Mouse (Mus musculus) spleen, adult 2 months (tissue): Measurements from ENCODE around the gene Olfr464.

Experiments
- CTCF ChIP-seq: fragments of 200-500 bp; IDR thresholded peaks from 2 replicates; pipeline ENCODE4 v1.5.1; 2011; ENCODE audit warnings: mild to moderate bottlenecking, inconsistent platforms; ENCODE audit not compliant: insufficient read depth, insufficient read length, insufficient replicate concordance; ENCODE audit errors: extremely low read depth
- POLR2A ChIP-seq: fragments of 200-500 bp; IDR thresholded peaks from 2 replicates; pipeline ENCODE4 v1.6.1; 2011; ENCODE audit warnings: low read depth, low read length, inconsistent platforms

- TF ChIP-seq CTCF, result no peak
- no peak for TF ChIP-seq POLR2A
Observed at GRCm38 (mm10) chr11:87884856-87885255, 35.9 kb downstream of the Olfr464 start.
